Mouse (Mus musculus) heart, postnatal 4 days (tissue): ENCODE measurements at regions not wholly inside any gene's neighbourhood (a gene's known extent, or its start where the extent isn't known, plus 50 kb on each side); places are given as distances from the start of the nearest gene placed in this dataset.

Source experiments
- DNase-seq: peaks from one replicate; pipeline ENCODE4 v3.0.0; 2021

- peak; percentile 9 for DNase-seq
Measured at GRCm38 (mm10) chr9:74021339-74021738, 52.6 kb upstream of the Unc13c start.

GRCm38 (mm10) chr9:74023922-74024321 is 55.2 kb upstream of the Unc13c start:
- DNase-seq: no peak

- DNase-seq: no peak
Measured at GRCm38 (mm10) chr9:74026131-74026530, 57.4 kb upstream of the Unc13c start.

- peak; percentile 52 for DNase-seq
Measured at GRCm38 (mm10) chr9:74028438-74028837, 59.7 kb upstream of the Unc13c start.

- DNase-seq: peak; percentile 64
Measured at GRCm38 (mm10) chr9:74045936-74046335, 64.2 kb upstream of the Wdr72 start.

- DNase-seq: no peak
Measured at GRCm38 (mm10) chr9:74049776-74050175, 60.4 kb upstream of the Wdr72 start.

- no peak for DNase-seq
Measured at GRCm38 (mm10) chr9:74056709-74057108, 53.4 kb upstream of the Wdr72 start.

GRCm38 (mm10) chr9:74057476-74058076 is 52.6 kb upstream of the Wdr72 start:
- DNase-seq: no peak

GRCm38 (mm10) chr9:74058269-74058871 is 51.8 kb upstream of the Wdr72 start:
- DNase-seq: peak; percentile 21
